8 mouse cellular contexts compared by ENCODE assay signal in genomic region chr4:95353894-95354319, GRCm38 (mm10).
DNase-seq lines count a peak whose midpoint lies in the region; ATAC-seq and TF ChIP-seq lines count a peak whose summit lies in the region.

No protein-coding gene starts in this region.

- H3K4me1 ChIP-seq in intestine, embryonic 15.5 days (replicated peaks): no peaks in the 10 kb centered on the region; the same call in 1 of the 2 replicates
- H3K4me1 ChIP-seq in liver, embryonic 16.5 days (ENCODE audit: control insufficient read depth, low read depth, low read length): no peaks in the 10 kb centered on the region
- peaks cover 7% of the 10 kb centered on the region; the same call in 1 of the 2 replicates for H3K4me1 ChIP-seq in spleen, adult 2 months (ENCODE audit: control insufficient read depth, insufficient read depth, insufficient read length)

- peak; percentile 16 to 17 for DNase-seq in frontal cortex, postnatal 10 days (ENCODE audit: low spot score in 2 of 2)
- DNase-seq in frontal cortex, postnatal 25 days (ENCODE audit: low spot score in 2 of 2): no peak
- DNase-seq in brain, adult 2 months (ENCODE audit: low read depth, low spot score): peak; percentile 20
- peak; percentile 65 for DNase-seq in heart, adult 8-10 months (ENCODE audit: low spot score)
- peak in 1 of 2 experiments; percentile 11 for DNase-seq in spleen, adult 2 months (ENCODE audit: low read depth in 1 of 2, low spot score in 2 of 2)
- DNase-seq in cerebellum, adult 11-12 months: no peak

- peak; percentile 68 for ATAC-seq in intestine, embryonic 15.5 days
- peak; percentile 65 for ATAC-seq in liver, embryonic 16.5 days (ENCODE audit: low read depth)

- peak overlapping the region; percentile 33; the same call in 1 of the 2 replicates for H3K27ac ChIP-seq in intestine, embryonic 15.5 days
- H3K27ac ChIP-seq in liver, embryonic 16.5 days (ENCODE audit: low read length): 0 out of 2 replicates have a peak overlapping the region, but pooled peaks have one; percentile 28
- H3K27ac ChIP-seq in spleen, adult 2 months (ENCODE audit: insufficient read depth, low read length): peak overlapping the region; percentile 17; the same call in 1 of the 2 replicates

- H3K36me3 ChIP-seq in intestine, embryonic 15.5 days: no peaks in the 10 kb centered on the region
- H3K36me3 ChIP-seq in liver, embryonic 16.5 days (ENCODE audit: control insufficient read depth, insufficient read depth): no peaks in the 10 kb centered on the region
- no peaks in the 10 kb centered on the region for H3K36me3 ChIP-seq in spleen, adult 2 months (ENCODE audit: control insufficient read depth, insufficient read depth, low read length)

- WGBS in intestine, embryonic 15.5 days: 51% methylated on average over 7 of the region's 7 CpGs
- WGBS in liver, embryonic 16.5 days (ENCODE audit: insufficient replicate concordance): 13% methylated on average over 7 of the region's 7 CpGs
- 7% methylated on average over 7 of the region's 7 CpGs for WGBS in spleen, adult 2 months

- H3K9ac ChIP-seq in intestine, embryonic 15.5 days: no peak overlapping the region
- no peak overlapping the region for H3K9ac ChIP-seq in liver, embryonic 16.5 days (ENCODE audit: low read depth, low read length)

- no peak for TF ChIP-seq POLR2A in spleen, adult 2 months (IDR thresholded peaks at IDR 0.05; ENCODE audit: low read depth, low read length)

- no peak for TF ChIP-seq CTCF in spleen, adult 2 months (IDR thresholded peaks at IDR 0.05; ENCODE audit: extremely low read depth, insufficient read depth, insufficient read length, insufficient replicate concordance)

- H3K27me3 ChIP-seq in intestine, embryonic 15.5 days (replicated peaks): no peaks in the 10 kb centered on the region
- H3K27me3 ChIP-seq in liver, embryonic 16.5 days (ENCODE audit: control insufficient read depth, insufficient read depth, low read depth, low read length): no peaks in the 10 kb centered on the region
- no peaks in the 10 kb centered on the region for H3K27me3 ChIP-seq in spleen, adult 2 months (ENCODE audit: control insufficient read depth, insufficient read depth, low read length)

- H3K4me2 ChIP-seq in intestine, embryonic 15.5 days (replicated peaks): no peak overlapping the region
- no peak overlapping the region for H3K4me2 ChIP-seq in liver, embryonic 16.5 days (ENCODE audit: low read depth, low read length)

- H3K9me3 ChIP-seq in intestine, embryonic 15.5 days: no peaks in the 10 kb centered on the region
- no peaks in the 10 kb centered on the region for H3K9me3 ChIP-seq in liver, embryonic 16.5 days (replicated peaks; ENCODE audit: control insufficient read depth, low read length)

- H3K4me3 ChIP-seq in intestine, embryonic 15.5 days (replicated peaks): no peak overlapping the region
- no peak overlapping the region for H3K4me3 ChIP-seq in liver, embryonic 16.5 days (ENCODE audit: low read depth, low read length)
- H3K4me3 ChIP-seq in spleen, adult 2 months (ENCODE audit: extremely low read depth, insufficient read depth, insufficient read length): 0 out of 2 replicates have a peak overlapping the region, but pooled peaks have one; percentile 11

Comparison
In these comparisons a context has a peak if more than half of its experiments do, and no peak if none do; other contexts are left out.
1. DNase-seq: peak in frontal cortex, postnatal 10 days (2 of 2), brain, adult 2 months (single experiment) and heart, adult 8-10 months (single experiment); none in frontal cortex, postnatal 25 days (0 of 2) and cerebellum, adult 11-12 months (single experiment).
2. Peak in every context shown above with its lines, with median percentiles within 50 percentile points of each other: H3K27ac ChIP-seq.